ENCODE assay signal across 1 mouse cellular context in genomic region chr15:79096556-79096955, GRCm38 (mm10).
TF ChIP-seq lines count a peak whose summit lies in the region.

No protein-coding gene starts in this region.

TF ChIP-seq in CH12.LX, 34 proteins besides CTCF, POLR2A, EP300 and RAD21 (continued from another document):
- TF ChIP-seq ZKSCAN1 (IDR thresholded peaks at IDR 0.05; ENCODE audit: borderline replicate concordance, low read depth, low read length) (no peak), RCOR1 (conservative IDR thresholded peaks at IDR 0.05; ENCODE audit: low read depth, low read length) (no peak), ZMIZ1 (IDR thresholded peaks at IDR 0.05; ENCODE audit: low read depth, low read length) (no peak), TBP (conservative IDR thresholded peaks at IDR 0.05; ENCODE audit: low read depth, low read length) (no peak), JUND (conservative IDR thresholded peaks at IDR 0.05; ENCODE audit: low read depth, low read length) (no peak), KAT2A (IDR thresholded peaks at IDR 0.05; ENCODE audit: insufficient replicate concordance, low read length) (no peak), HCFC1 (IDR thresholded peaks at IDR 0.05; ENCODE audit: low read depth, low read length) (no peak), MAZ (IDR thresholded peaks at IDR 0.05; ENCODE audit: low read depth, low read length) (no peak), ELF1 (IDR thresholded peaks at IDR 0.05; ENCODE audit: low read depth, low read length) (no peak)
